Mouse (Mus musculus) G1E (cell line): ENCODE results near the gene Galntl6. TPM values are rescaled to one million over a fixed set of nuclear protein-coding genes. Genes with fewer than 3 reads are reported as not detected.
A peak's percentile ranks its signal among the peaks of the same experiment; 100 is the strongest.

ENCODE experiments used
- ATAC-seq: 2 replicates; pipeline ENCODE4 v1.8.0; 2016; ENCODE audit warnings: mild to moderate bottlenecking; ENCODE audit not compliant: insufficient number of reproducible peaks, poor library complexity, low FRiP score, severe bottlenecking; ENCODE audit errors: extremely low read depth
- DNase-seq: peaks from one replicate; pipeline ENCODE4 v3.0.0; 2012; ENCODE audit warnings: low spot score
- H3K27me3 ChIP-seq: 2 replicates; pipeline ENCODE4 v1.6.1; 2012; ENCODE audit warnings: mild to moderate bottlenecking, low read length, inconsistent platforms; ENCODE audit not compliant: insufficient read depth
- H3K36me3 ChIP-seq: replicated peaks from 2 replicates; pipeline ENCODE3; 2012; ENCODE audit warnings: mild to moderate bottlenecking, inconsistent platforms
- H3K4me1 ChIP-seq: 2 replicates; pipeline ENCODE4 v1.6.1; 2012; ENCODE audit warnings: low read depth, low read length, inconsistent platforms, mixed read lengths; ENCODE audit not compliant: insufficient read depth
- H3K4me3 ChIP-seq: 2 replicates; pipeline ENCODE4 v1.5.1; 2012; ENCODE audit warnings: low read depth, mild to moderate bottlenecking, inconsistent platforms, low read length, moderate library complexity, mixed read lengths
- H3K9me3 ChIP-seq: replicated peaks from 2 replicates; pipeline ENCODE4 v1.6.1; 2012; ENCODE audit warnings: inconsistent platforms
- CTCF ChIP-seq: IDR thresholded peaks from 2 replicates; pipeline ENCODE4 v1.5.1; 2012; ENCODE audit warnings: low read depth, low read length, inconsistent platforms, mixed read lengths
- GATA1 ChIP-seq: IDR thresholded peaks from 2 replicates; pipeline ENCODE4 v1.6.1; 2012; ENCODE audit warnings: borderline replicate concordance, low read length, inconsistent platforms, mixed read lengths
- GATA2 ChIP-seq: IDR thresholded peaks from 2 replicates; pipeline ENCODE4 v1.6.1; 2012; ENCODE audit warnings: low read depth, low read length, inconsistent platforms, borderline replicate concordance
- POLR2AphosphoS5 ChIP-seq: IDR thresholded peaks from 2 replicates; pipeline ENCODE4 v1.6.1; 2012; ENCODE audit warnings: low read depth, low read length, inconsistent platforms; ENCODE audit not compliant: insufficient replicate concordance
- TAL1 ChIP-seq: conservative IDR thresholded peaks from 2 replicates; pipeline ENCODE4 v1.6.1; 2012; ENCODE audit warnings: low read depth, low read length, inconsistent platforms, mixed read lengths
- polyA plus RNA-seq: library from polyadenylated mRNA; stranded (reverse); fragments of >175 nt; gene quantifications from 2 replicates; pipeline ENCODE4 v1.2.3, GENCODE M21; 2012
- total RNA-seq, 2 experiments: library from RNA; stranded (forward) in 1 of 2; stranded (reverse) in 1 of 2; fragments of 200-1000 nt in 1 of 2; fragments of >200 nt in 1 of 2; fragmentation: Nextera tagmentation in 1 of 2; gene quantifications; 2 replicates each; pipeline ENCODE4 v1.2.3; 2014 to 2017

Galntl6 gene
- total and polyA plus RNA-seq, 3 experiments: 0.05 TPM; not detected in 2

GRCm38 (mm10) chr8:57958121-57958901, 954.1 kb downstream of the Galntl6 start:
- no peaks in the 10 kb centered on the region for H3K36me3 ChIP-seq
- TF ChIP-seq CTCF: no peak

DNA sequence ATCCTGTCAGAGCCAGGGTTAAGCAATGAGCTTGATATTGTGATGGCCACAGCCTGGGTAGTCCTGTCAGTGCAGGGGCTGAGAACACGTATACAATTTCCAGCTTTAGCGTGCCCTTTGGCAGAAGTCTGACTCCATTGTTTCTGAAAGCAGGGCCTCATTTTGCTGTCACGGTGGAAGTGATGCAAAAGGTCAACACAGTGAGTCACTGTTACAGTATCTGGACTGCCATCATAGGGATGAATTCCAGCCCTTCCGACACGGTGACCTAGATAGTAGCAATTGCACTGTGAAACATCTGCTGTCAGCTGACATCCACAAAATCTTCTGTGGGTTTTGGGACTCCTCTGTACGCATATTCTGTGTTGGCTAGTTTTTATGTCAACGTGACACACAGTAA, 956.9 kb downstream of the Galntl6 start:
- H3K36me3 ChIP-seq: no peaks in the 10 kb centered on the region
- H3K4me3 ChIP-seq: no peak overlapping the region
- TF ChIP-seq CTCF (no peak), POLR2AphosphoS5 (no peak), TAL1 (no peak), GATA1 (no peak), GATA2 (no peak)
- H3K9me3 ChIP-seq: no peaks in the 10 kb centered on the region
- no peaks in the 10 kb centered on the region for H3K4me1 ChIP-seq
- no peaks in the 10 kb centered on the region for H3K27me3 ChIP-seq
- no peak for DNase-seq
- ATAC-seq: no peak

More at GRCm38 (mm10) chr8:57958121-57958901, 954.1 kb downstream of the Galntl6 start:
- DNase-seq (no peak), ATAC-seq (no peak)
- no peak overlapping the region for H3K4me3 ChIP-seq
- H3K27me3 ChIP-seq: no peaks in the 10 kb centered on the region
- no peaks in the 10 kb centered on the region for H3K4me1 ChIP-seq
- H3K9me3 ChIP-seq: no peaks in the 10 kb centered on the region

- Histone ChIP-seq H3K27me3 (no peaks in the 10 kb centered on the region), H3K36me3 (no peaks in the 10 kb centered on the region), H3K9me3 (no peaks in the 10 kb centered on the region), H3K4me3 (no peak overlapping the region), H3K4me1 (no peaks in the 10 kb centered on the region)
- TF ChIP-seq GATA1: no peak
- no peak for TF ChIP-seq POLR2AphosphoS5
- no peak for TF ChIP-seq CTCF
- TF ChIP-seq GATA2: no peak
- no peak for TF ChIP-seq TAL1
- ATAC-seq: no peak
- no peak for DNase-seq
These were observed 971.3 kb downstream of the Galntl6 start for GRCm38 (mm10) chr8:57941113-57941512.

DNA sequence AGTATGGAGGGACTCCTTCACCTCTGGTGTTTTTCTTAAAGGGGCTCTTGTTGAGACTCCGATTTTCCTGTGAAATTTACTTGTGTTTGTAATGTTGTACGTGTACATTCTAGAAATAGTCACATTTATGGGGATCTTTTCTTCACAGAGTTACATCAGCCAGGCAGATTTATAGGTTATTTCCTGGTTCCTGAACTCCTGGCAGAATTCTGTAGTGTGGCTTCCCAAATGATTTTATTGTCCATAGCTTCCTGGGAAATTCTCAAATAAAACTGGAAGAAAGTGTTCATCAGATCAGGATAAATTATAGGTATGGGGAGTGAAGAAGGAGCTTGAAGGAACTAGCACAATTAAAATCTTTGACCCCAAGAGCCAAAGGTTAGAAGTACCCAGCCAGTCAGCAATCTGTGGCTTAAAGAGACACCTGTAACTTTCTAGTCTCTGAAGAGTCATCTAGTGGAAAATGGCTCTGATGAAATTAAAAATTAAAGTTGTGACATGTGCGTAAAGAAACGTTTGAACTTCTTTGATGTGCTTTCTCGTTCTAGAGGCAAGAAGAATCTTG, 972.5 kb downstream of the Galntl6 start:
- no peaks in the 10 kb centered on the region for H3K4me1 ChIP-seq
- no peaks in the 10 kb centered on the region for H3K27me3 ChIP-seq
- no peak for TF ChIP-seq CTCF
- no peak for TF ChIP-seq GATA2
- no peak for TF ChIP-seq POLR2AphosphoS5
- no peak for TF ChIP-seq GATA1
- TF ChIP-seq TAL1: no peak
- no peaks in the 10 kb centered on the region for H3K9me3 ChIP-seq
- no peak overlapping the region for H3K4me3 ChIP-seq
- no peaks in the 10 kb centered on the region for H3K36me3 ChIP-seq
- ATAC-seq (no peak), DNase-seq (no peak)

DNA sequence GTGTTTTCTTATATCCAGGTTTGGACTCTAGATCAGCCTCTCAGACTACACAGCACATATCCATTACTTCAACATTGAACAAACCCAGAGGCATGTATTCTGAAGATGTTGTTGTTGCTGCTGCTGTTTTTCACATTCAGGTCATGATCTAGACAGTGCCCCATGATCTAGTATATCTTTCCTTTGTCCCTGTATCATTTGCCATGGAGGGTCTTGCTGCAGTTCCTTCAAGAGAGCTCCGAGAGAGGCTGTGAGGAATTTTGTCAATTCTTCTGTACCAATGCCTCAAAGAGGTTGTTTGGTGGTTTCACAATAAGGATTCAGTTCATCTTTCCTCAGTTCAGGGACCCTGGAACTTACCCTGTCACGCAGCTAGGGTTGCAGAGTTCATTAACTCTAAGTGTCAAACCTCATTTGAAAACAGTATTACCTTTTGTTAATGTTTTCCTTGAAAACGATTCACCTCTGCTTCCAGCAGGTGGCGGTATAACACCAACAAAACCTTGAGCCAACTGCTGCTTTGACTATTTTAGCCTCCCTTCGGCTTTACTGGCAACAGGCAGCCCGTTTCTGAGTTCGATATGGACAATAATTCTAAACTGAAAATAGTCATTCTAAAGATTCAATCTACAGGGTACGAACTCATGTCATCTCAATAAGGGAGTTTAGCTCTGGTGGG, 973.1 kb downstream of the Galntl6 start:
- H3K27me3 ChIP-seq: no peaks in the 10 kb centered on the region
- H3K4me1 ChIP-seq: no peaks in the 10 kb centered on the region
- no peaks in the 10 kb centered on the region for H3K36me3 ChIP-seq
- ATAC-seq: peak; percentile 22; the same call in 1 of the 2 replicates
- TF ChIP-seq GATA2 (no peak), GATA1 (no peak), POLR2AphosphoS5 (no peak), CTCF (peak; percentile 64), TAL1 (no peak)
- no peaks in the 10 kb centered on the region for H3K9me3 ChIP-seq
- no peak overlapping the region for H3K4me3 ChIP-seq
- peak; percentile 10 for DNase-seq

GRCm38 (mm10) chr8:57927074-57927473, 985.4 kb downstream of the Galntl6 start:
- Histone ChIP-seq H3K27me3 (no peaks in the 10 kb centered on the region), H3K4me1 (no peaks in the 10 kb centered on the region), H3K36me3 (no peaks in the 10 kb centered on the region), H3K9me3 (no peaks in the 10 kb centered on the region), H3K4me3 (no peak overlapping the region)
- no peak for DNase-seq
- TF ChIP-seq CTCF (no peak), TAL1 (no peak)
- no peak for ATAC-seq
